Mouse (Mus musculus) megakaryocyte, embryonic 14.5 days (primary cell): ENCODE measurements around the gene L3hypdh.

Source experiments
- FLI1 ChIP-seq: IDR thresholded peaks from 2 replicates; pipeline ENCODE4 v1.6.1; 2012; ENCODE audit warnings: low read length, inconsistent platforms, mixed read lengths
- GATA1 ChIP-seq: IDR thresholded peaks from 3 replicates; pipeline ENCODE4 v1.6.1; 2012; ENCODE audit warnings: mixed read lengths, low read length, inconsistent platforms, borderline replicate concordance

GRCm38 (mm10) chr12:72069626-72070326, 15.5 kb downstream of the L3hypdh start:
- no peak for TF ChIP-seq GATA1
- TF ChIP-seq FLI1, result no peak
